Mouse (Mus musculus): ENCODE data around the gene Trim43a. TPM values are rescaled to one million over a fixed set of nuclear protein-coding genes. Genes with fewer than 3 reads are reported as not detected.

The Trim43a gene
- total RNA-seq, 2 experiments from 2014 or later: 0.71 to 1.3 TPM

Other genes with a start within 250 kb of the Trim43a start
- gene Snx14, start 141.9 kb upstream of the Trim43a start, total RNA-seq (2021): 10 to 100 TPM; 49.0 to 52.6 TPM
- under 1 TPM in 1 of 2 experiments, not detected in 1; 0.85 TPM for gene Gm20537, start 124.3 kb upstream of the Trim43a start, total RNA-seq (2021)
- gene Syncrip, start 98.3 kb upstream of the Trim43a start, total RNA-seq (2021): 100 to 1,000 TPM; 105 to 112 TPM
- gene Zfp949, start 32.9 kb upstream of the Trim43a start, total RNA-seq (2021): 10 to 100 TPM; 19.3 to 20.0 TPM
- 10 to 100 TPM; 28.8 to 40.8 TPM for gene Mthfsl, start 139.4 kb downstream of the Trim43a start, total RNA-seq (2021)
- under 1 TPM in 1 of 2 experiments, not detected in 1; 0.62 TPM for gene Bcl2a1d, start 151.0 kb downstream of the Trim43a start, total RNA-seq (2021)